ENCODE assay signal across 8 mouse cellular contexts in the genomic region with DNA sequence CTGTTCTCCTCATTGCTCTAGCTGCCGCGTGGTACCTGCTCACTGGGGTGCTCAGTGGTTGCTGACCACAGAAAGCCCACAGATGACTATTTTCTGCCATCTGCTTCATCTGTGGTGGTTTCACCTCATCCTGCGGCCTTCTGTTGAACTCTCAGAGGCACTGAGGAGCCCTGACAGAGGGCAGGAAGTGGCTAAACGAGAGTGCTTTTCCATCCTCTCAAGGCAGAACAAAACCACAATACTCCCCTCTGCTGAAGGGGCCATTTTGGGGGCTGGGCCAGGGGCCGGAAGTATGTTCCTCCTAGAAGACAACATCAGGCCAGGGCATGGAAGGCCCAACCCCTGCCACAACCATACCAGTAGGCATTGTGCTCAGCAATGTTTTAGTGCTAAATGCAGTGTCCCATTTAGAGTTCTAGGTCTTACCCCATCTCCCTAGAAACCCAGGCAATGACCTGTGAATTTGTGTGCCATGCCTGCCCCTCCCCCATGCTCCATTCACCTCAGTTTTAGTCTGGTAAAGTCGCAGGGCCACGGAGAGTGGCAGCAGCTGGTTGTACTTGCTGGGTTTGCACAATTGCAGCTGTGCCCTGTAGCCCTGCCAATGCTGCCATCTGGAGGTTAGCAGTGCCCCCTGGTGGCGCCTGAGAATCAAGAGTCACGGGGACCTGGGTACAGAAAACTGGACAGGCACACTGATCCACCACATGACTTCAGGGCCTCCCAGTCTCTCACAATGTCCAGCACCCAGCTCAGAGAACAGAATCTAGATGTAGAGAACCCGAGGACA. TPM values are rescaled to one million over a fixed set of nuclear protein-coding genes. Genes with fewer than 3 reads are reported as not detected.
DNase-seq lines count a peak whose midpoint lies in the region; ATAC-seq lines count a peak whose summit lies in the region.

No protein-coding gene starts in this region.

- no peaks in the 10 kb centered on the region for H3K36me3 ChIP-seq in intestine, embryonic 15.5 days

- H3K27ac ChIP-seq in intestine, embryonic 15.5 days, result no peak overlapping the region

- ATAC-seq in intestine, embryonic 15.5 days, result peak; percentile 85
- ATAC-seq in megakaryocyte-erythroid progenitor cell, adult 5-6 weeks (replicated peaks; ENCODE audit: low FRiP score, low TSS enrichment, poor library complexity, severe bottlenecking), result peak; percentile 90

- H3K9me3 ChIP-seq in intestine, embryonic 15.5 days, result no peaks in the 10 kb centered on the region

- H3K4me1 ChIP-seq in intestine, embryonic 15.5 days (replicated peaks), result peaks cover 10% of the 10 kb centered on the region

- H3K4me3 ChIP-seq in intestine, embryonic 15.5 days (replicated peaks), result no peak overlapping the region

- H3K9ac ChIP-seq in intestine, embryonic 15.5 days, result no peak overlapping the region

- peak; percentile 87 to 88 for DNase-seq in adrenal gland, adult 18-20 months (ENCODE audit: low spot score in 2 of 2)
- DNase-seq in embryo, embryonic 11 days, result peak; percentile 90
- DNase-seq in gastrocnemius, postnatal 36 days, result peak; percentile 87 to 95
- DNase-seq in left cerebral cortex, postnatal 14 days (ENCODE audit: low spot score in 2 of 2), result peak; percentile 86 to 92
- peak; percentile 89 for DNase-seq in right cerebral cortex, postnatal 14 days
- peak; percentile 85 for DNase-seq in urinary bladder, postnatal 25 days (ENCODE audit: low spot score)

- peak overlapping the region; percentile 35; the same call in 1 of the 2 replicates for H3K4me2 ChIP-seq in intestine, embryonic 15.5 days (replicated peaks)

- intact Hi-C loops in gastrocnemius, postnatal 36 days (cut with DNase I), result loop anchor here (2.0 to 5.0 kb wide), 2 partner anchors 41 to 106 kb away; a partner anchor contains a TSS
- intact Hi-C loops in left cerebral cortex, postnatal 14 days (cut with DNase I), result no loop called here

- WGBS in intestine, embryonic 15.5 days, result 22% methylated on average over 10 of the region's 10 CpGs

- no peaks in the 10 kb centered on the region for H3K27me3 ChIP-seq in intestine, embryonic 15.5 days (replicated peaks)

RNA-seq across cellular contexts. Expression of a gene that starts 13.3 kb away (rescaled TPM):
- 10 to 100 TPM in 1 of 2 experiments, 1 to 10 TPM in 1; 9.1 to 15.3 TPM for total RNA-seq in adrenal gland, adult 18-20 months (2021)
- total RNA-seq in gastrocnemius, postnatal 36 days (2021), result 10 to 100 TPM; 10.8 to 13.1 TPM
- polyA plus RNA-seq in intestine, embryonic 15.5 days (2015; fragmentation: Nextera tagmentation; extraction: Ambion mirVana), result 51.6 and 56.3 TPM in 2 replicates
- 1 to 10 TPM; 4.8 to 6.6 TPM for total RNA-seq in left cerebral cortex, postnatal 14 days (2021)
- total RNA-seq in megakaryocyte-erythroid progenitor cell, adult 5-6 weeks (2014; fragmentation: Nextera tagmentation), result 1.7 and 3.4 TPM in 2 replicates
- total RNA-seq in megakaryocyte-erythroid progenitor cell, adult 5-6 weeks (2017), result 1.1 TPM in 1 of 2 replicates, not detected in the other

RNA-seq across cellular contexts. Expression of a gene that starts 40.3 kb away (rescaled TPM):
- 10 to 100 TPM in 1 of 2 experiments, 1 to 10 TPM in 1; 7.8 to 18.5 TPM for total RNA-seq in adrenal gland, adult 18-20 months (2021)
- 10 to 100 TPM; 47.4 to 71.2 TPM for total RNA-seq in gastrocnemius, postnatal 36 days (2021)
- 0.24 and 0.43 TPM in 2 replicates for polyA plus RNA-seq in intestine, embryonic 15.5 days (2015; fragmentation: Nextera tagmentation; extraction: Ambion mirVana)
- 1 to 10 TPM; 1.3 to 2.8 TPM for total RNA-seq in left cerebral cortex, postnatal 14 days (2021)
- not detected in 2 replicates for total RNA-seq in megakaryocyte-erythroid progenitor cell, adult 5-6 weeks (2014; fragmentation: Nextera tagmentation)
- not detected in 2 replicates for total RNA-seq in megakaryocyte-erythroid progenitor cell, adult 5-6 weeks (2017)

RNA-seq across cellular contexts. Expression of a gene that starts 54.7 kb away (rescaled TPM):
- total RNA-seq in adrenal gland, adult 18-20 months (2021), result 100 to 1,000 TPM; 456 to 471 TPM
- 100 to 1,000 TPM; 299 to 317 TPM for total RNA-seq in gastrocnemius, postnatal 36 days (2021)
- polyA plus RNA-seq in intestine, embryonic 15.5 days (2015; fragmentation: Nextera tagmentation; extraction: Ambion mirVana), result 404 and 407 TPM in 2 replicates
- 100 to 1,000 TPM; 307 to 320 TPM for total RNA-seq in left cerebral cortex, postnatal 14 days (2021)
- 102 and 143 TPM in 2 replicates for total RNA-seq in megakaryocyte-erythroid progenitor cell, adult 5-6 weeks (2014; fragmentation: Nextera tagmentation)
- 157 and 169 TPM in 2 replicates for total RNA-seq in megakaryocyte-erythroid progenitor cell, adult 5-6 weeks (2017)
